Mouse (Mus musculus): ENCODE results near the gene Retn. TPM values are rescaled to one million over a fixed set of nuclear protein-coding genes. Genes with fewer than 3 reads are reported as not detected.

Gene Retn
- 1 to 10 TPM; 2.0 to 8.4 TPM for total RNA-seq (2021)
- long read RNA-seq, experiment 1, partial matches to known transcripts = 0 of 3 reads
- long read RNA-seq, experiment 1, other reads (novel, unspliced or antisense) = 0 of 3 reads
- long read RNA-seq, experiment 2, partial matches to known transcripts = 1 of 4 reads
- long read RNA-seq, experiment 2, other reads (novel, unspliced or antisense) = 0 of 4 reads

GRCm38 (mm10) chr8:3655526-3655925 lies at the start of gene Retn:
Gene Retn (plus strand): TSS chr8:3655770.
- no peak for DNase-seq (ENCODE audit: low spot score)

GRCm38 (mm10) chr8:3606593-3606992 lies 49.0 kb upstream of the Retn start:
- no peak for DNase-seq (ENCODE audit: low spot score)

GRCm38 (mm10) chr8:3607822-3608221 lies 47.7 kb upstream of the Retn start:
- DNase-seq (ENCODE audit: low spot score) = no peak

- no peak for DNase-seq (ENCODE audit: low spot score)
Measured at GRCm38 (mm10) chr8:3609046-3609815, 46.3 kb upstream of the Retn start.

GRCm38 (mm10) chr8:3609816-3610150 lies 45.8 kb upstream of the Retn start:
- DNase-seq (ENCODE audit: low spot score) = no peak

DNA sequence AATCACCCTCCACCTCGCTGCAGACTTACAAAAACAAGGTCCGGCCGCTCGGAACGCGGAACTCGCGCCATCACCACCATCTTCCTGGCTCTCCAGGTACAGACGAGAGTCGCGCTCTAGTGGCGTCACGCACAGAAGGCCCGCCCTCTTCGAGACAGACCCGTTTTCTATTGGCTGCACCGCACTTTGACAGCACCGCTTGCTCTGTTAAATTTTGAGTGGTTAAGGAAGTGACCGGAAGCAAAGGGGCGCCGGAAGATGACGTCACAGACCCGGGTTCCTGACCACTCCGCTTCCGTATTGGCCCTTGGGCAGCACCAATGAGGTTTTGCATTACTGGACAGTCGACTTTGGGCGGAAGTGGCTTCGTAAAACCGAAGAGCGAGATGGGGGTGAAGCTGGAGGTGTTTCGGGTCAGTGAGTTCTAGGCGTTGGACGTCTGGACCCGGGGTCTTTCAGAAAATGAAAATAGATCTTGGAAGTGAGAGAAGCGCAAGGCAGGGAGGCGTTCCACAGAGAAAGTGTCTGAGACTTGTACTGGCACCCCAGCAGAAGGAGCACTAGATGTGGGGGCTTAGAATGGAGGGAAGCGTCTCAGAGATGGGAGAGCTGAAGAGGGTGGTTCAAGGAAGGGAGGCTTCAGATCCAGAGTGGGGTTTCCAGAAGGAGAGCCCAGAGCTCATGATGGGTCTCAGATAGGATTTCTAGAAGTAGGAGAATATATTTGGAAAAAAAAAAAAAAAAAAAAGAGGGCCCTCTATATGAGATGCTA lies 34.2 kb upstream of the Retn start, which contains the start of the genes Xab2 and Pet100:
TSS of gene Xab2 (minus strand) at position 118 of the 772 bp plus-strand sequence.
TSS of gene Pet100 (plus strand) at position 350 of the 772 bp plus-strand sequence.
- DNase-seq (ENCODE audit: low spot score) = peak; percentile 99

DNA sequence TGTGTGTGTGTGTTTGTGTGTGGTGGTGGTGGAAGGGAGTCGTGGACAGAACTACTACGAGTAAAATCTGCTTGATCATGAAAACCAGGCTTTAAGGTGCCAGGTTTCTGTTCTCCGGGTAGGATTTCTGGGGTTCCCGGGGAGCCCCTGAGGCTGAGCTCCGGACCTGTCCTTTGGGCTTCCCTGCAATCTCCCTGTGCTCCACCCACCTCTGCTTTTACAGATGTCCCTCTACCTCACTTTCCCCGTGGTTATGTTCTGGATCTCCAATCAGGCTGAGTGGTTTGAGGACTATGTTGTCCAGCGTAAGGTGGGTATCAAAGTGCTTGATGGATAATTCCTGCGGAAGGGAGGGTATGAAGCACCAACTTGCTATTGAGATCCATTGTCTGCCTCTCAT lies 33.5 kb upstream of the Retn start:
- DNase-seq (ENCODE audit: low spot score) = no peak

DNA sequence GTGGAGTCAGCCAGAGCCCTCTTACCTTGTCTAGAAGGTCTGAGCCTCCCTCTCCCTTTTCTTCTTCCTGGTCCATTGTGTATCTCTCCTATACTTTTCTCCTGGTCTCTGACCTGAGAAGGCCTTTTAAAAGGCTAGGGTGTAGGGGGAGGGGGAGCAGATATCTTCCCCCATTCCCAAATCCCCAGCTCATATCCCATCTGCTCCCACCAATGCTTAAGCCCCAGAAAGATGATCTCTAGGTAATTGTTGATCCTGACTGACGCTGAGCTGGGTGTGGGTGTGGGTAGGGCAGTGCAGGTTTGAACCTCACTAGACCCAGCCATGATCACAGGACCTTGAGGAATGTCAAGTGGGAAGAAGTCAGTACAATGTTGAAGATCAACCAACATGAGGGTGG lies 30.1 kb upstream of the Retn start, which contains the start of gene Pcp2:
TSS of gene Pcp2 (minus strand) at position 101 of the 400 bp plus-strand sequence.
- DNase-seq (ENCODE audit: low spot score) = no peak

DNA sequence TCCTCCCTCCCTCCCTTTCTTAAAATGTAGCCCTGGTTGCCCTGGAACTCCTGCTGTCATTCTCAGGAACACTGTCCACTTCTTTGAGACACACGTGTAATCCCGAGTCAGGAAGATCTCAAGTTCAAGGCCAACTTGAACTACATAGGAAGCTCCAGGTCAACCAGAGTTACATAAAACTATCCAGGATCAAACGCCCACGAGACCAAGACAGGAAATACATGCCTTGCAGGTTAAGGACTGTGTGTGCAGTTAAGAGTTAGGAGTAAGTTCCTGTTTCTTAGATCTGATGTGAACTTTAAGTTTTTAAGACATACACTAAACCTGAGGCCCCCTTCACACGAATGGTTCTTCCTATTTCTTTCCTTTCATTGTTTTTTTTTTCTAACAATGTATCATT lies 28.6 kb upstream of the Retn start:
- DNase-seq (ENCODE audit: low spot score) = no peak

DNA sequence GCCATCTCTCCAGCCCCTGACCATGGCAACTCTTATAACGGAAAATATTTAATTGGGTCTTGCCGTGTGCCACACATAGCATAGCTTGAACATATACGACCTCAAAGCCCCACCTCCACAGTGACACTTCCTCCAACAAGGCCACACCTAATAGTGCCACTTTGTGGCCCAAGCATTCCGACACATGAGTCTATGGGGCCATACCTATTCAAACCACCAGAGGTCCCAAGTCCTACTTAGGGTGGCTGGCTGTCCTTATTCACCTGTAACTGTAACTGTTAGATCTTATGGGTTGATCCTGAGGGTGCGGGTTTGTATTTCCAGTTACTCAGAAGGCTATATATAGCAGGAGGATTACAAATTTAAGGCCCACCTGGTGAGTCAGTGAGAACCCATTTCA lies 27.6 kb upstream of the Retn start:
- DNase-seq (ENCODE audit: low spot score) = no peak

- peak; percentile 24 for DNase-seq (ENCODE audit: low spot score)
Measured at GRCm38 (mm10) chr8:3630647-3631477, 24.7 kb upstream of the Retn start, which contains the start of gene Stxbp2. Gene Stxbp2 (plus strand): TSS chr8:3630955.

DNA sequence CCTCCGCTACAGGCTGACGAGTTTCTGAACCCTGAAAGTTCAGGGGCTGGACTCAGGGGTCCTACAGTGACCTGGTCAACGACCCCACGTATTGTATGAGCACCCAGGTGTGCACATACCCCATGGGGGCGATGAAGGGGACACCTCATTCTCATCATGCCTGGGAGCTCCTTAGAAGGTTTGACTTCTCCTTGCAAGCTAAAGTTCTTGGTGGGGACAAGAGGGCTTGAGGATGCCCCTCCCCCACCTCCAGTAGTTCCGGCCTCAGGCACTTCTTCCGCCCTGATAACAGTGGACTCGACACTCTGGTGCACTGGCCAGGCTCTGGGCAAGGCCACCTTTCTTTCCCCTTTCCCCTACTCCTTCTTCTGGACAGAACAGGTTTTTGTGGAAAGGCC lies 24.1 kb upstream of the Retn start:
- no peak for DNase-seq (ENCODE audit: low spot score)

- DNase-seq (ENCODE audit: low spot score) = peak; percentile 17
Measured at GRCm38 (mm10) chr8:3645804-3646203, 9.8 kb upstream of the Retn start.

DNA sequence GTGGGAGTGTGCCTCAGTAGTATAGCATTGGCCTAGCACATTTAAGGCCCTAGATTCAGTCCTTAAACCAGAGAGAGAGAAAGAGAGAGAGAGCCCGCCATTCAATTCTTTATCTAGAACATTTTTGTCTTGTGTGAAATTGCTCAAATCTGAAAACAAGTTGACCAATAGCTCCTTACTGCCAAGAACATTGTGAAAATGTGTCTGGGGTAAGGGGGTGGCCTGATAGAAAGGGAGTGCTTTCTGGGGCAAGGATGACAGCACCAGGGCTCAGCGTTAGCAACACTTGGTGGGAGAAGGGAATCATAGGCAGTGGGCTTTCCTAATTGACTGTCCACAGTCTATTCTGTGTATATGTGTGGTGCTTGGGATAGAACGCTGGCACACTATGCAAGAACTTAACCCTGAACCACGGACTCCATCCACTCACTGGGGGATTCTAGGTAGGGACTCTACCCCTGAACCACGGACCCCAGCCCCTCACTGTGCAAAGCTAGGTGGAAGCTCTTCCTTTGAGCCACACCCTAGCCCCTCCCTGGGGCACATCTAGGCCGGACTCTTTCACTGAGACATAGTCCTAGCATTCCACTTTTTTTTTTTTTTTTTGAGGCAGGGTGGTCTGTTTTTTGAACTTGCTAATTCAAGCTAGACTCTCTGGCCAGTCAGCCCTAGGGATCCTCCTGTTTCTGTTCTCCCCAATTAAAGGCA lies 8.6 kb upstream of the Retn start:
- DNase-seq (ENCODE audit: low spot score) = no peak

- DNase-seq (ENCODE audit: low spot score) = no peak
Measured at GRCm38 (mm10) chr8:3647561-3647960, 8.0 kb upstream of the Retn start.

DNA sequence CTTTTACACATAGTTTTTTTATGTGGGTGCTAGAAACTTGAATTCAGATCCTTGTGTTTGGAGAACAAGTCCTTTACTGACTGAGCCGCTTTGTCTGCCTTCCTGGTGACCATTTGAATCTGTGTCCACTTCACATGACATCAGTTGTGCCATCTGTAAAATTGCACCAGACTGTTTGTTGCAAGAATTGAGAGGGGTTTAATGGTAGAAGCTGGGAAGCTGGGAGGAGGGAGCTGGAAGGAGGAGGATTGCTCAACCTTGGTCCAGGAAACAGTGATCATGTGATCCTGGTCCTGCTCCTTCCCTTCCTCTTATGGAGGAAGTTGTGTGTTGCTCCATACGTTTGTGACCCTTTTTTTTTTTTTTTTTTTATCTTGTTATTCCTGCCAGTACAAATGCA lies 7.3 kb upstream of the Retn start:
- no peak for DNase-seq (ENCODE audit: low spot score)

- no peak for DNase-seq (ENCODE audit: low spot score)
Measured at GRCm38 (mm10) chr8:3648990-3649389, 6.6 kb upstream of the Retn start.

- no peak for DNase-seq (ENCODE audit: low spot score)
Measured at GRCm38 (mm10) chr8:3652845-3653244, 2.7 kb upstream of the Retn start.

DNA sequence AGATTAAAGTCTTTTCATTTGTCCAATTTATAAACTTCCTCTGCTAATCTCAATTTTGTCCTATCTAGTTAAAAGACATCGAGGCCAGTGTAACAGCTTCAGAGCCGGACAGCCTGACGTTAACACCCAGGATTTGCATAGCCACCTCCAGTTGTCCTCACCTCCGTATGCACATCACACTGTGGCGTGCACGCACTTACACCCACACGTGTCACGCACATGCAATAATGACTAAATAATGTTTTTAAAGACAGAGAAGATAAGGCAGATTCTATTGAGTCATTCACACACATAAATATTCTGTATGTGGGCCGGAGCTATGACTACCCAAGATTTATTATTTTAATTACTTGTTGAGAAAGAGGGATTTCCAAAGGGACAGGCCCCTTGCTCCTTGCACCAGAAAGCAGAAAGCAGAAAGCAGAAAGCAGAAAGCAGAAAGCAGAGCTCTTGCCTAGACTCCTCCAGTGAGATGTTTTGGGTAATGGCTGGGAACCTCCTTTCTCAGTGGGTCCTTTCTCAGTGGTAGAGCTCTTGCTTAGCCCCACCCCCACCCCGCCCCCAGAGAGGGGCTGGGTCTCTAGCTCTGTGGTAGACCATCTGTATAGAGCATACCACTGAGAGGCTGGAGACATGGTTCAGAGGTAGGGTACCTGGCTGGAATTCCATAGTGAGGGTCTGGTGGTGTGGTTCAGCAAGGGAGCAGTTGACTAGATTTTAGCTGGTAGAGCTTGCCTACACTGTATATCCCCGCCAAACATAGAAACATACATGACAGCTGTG lies 653 bp upstream of the Retn start:
- no peak for DNase-seq (ENCODE audit: low spot score)
